Mouse (Mus musculus): ENCODE results near the gene Miga1. TPM values are rescaled to one million over a fixed set of nuclear protein-coding genes. Genes with fewer than 3 reads are reported as not detected.
"Not testable (repeated sequence)": the region's sequence is repeated elsewhere in the genome, so short reads cannot be mapped to it uniquely, and the experiment has no call there.

Gene Miga1
- polyA plus RNA-seq, 1 experiment = 50.7 TPM

DNA sequence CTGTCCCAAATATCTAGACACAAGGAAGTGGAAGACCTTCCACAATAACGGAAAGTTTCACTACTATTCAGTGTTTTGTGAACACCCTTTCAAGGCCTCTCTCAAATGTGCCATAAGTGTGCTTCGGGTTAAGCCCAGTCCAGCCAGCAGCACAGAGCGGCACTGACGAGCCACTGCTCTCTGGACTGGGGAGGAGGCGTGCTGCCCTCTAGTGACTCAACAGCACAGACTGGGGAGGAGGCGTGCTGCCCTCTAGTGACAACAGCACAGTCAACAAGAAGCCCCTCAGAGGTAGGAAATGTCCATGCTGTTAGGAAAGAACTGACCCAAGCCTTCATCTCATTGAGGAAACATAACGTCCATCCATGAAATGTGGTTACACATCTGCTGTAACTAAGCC is 24.6 kb downstream of the Miga1 start:
- TF ChIP-seq CTCF (IDR thresholded peaks at IDR 0.05; ENCODE audit: low read depth, low read length) = peak; percentile 100
- peak; percentile 64 for TF ChIP-seq EP300 (IDR thresholded peaks at IDR 0.05; ENCODE audit: insufficient read depth, low read depth, low read length)
- no peak for TF ChIP-seq POLR2A (IDR thresholded peaks at IDR 0.05; ENCODE audit: insufficient read depth, low read length)
- H3K9ac ChIP-seq (ENCODE audit: low read depth, poor library complexity, severe bottlenecking) = no peak overlapping the region
- no peaks in the 10 kb centered on the region for H3K9me3 ChIP-seq (replicated peaks; ENCODE audit: control insufficient read depth, insufficient read depth, low read length, poor library complexity, severe bottlenecking)
- no peak overlapping the region for H3K27ac ChIP-seq (ENCODE audit: insufficient read depth, low read length)
- no peaks in the 10 kb centered on the region for H3K36me3 ChIP-seq (ENCODE audit: control insufficient read depth, insufficient read depth, low read length, poor library complexity, severe bottlenecking)
- no peaks in the 10 kb centered on the region for H3K4me1 ChIP-seq (ENCODE audit: control insufficient read depth, insufficient read depth, low read length)
- no peaks in the 10 kb centered on the region for H3K27me3 ChIP-seq (ENCODE audit: control insufficient read depth, insufficient read depth, low read length, poor library complexity, severe bottlenecking)
- H3K4me3 ChIP-seq (ENCODE audit: low read depth, low read length) = no peak overlapping the region

DNA sequence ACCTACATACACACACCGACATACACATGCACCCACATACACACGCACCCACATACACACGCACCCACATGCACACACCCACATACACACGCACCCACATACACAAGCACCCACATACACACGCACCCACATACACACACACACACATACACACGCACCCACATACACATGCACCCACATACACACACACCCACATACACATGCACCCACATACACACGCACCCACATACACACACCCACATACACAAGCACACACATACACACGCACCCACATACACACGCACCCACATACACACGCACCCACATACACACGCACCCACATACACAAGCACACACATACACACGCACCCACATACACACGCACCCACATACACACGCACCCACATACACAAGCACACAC is 25.5 kb downstream of the Miga1 start:
- H3K9ac ChIP-seq (ENCODE audit: low read depth, poor library complexity, severe bottlenecking); H3K27me3 ChIP-seq (ENCODE audit: control insufficient read depth, insufficient read depth, low read length, poor library complexity, severe bottlenecking); H3K36me3 ChIP-seq (ENCODE audit: control insufficient read depth, insufficient read depth, low read length, poor library complexity, severe bottlenecking); H3K4me3 ChIP-seq (ENCODE audit: low read depth, low read length); H3K27ac ChIP-seq (ENCODE audit: insufficient read depth, low read length); H3K9me3 ChIP-seq (replicated peaks; ENCODE audit: control insufficient read depth, insufficient read depth, low read length, poor library complexity, severe bottlenecking); H3K4me1 ChIP-seq (ENCODE audit: control insufficient read depth, insufficient read depth, low read length): not testable (repeated sequence)

DNA sequence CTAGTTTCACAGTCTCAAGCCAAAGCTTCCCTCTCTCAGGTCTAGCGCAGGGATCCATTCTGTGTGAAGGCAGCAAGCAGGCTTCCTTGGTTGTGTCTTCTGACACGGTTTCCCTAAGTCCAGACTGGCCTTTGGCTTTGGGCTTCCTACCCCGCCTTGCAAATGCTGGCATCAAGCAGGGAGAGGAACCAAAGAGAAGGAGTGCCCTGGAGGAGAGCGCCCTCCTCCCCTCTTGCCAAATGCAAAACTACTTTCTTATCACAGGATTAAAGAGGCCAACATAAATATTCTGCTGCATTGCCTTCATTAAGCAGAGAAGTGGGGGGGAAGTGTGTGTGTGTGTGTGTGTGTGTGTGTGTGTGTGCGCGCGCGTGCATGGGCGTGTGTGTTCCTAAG is 31.0 kb downstream of the Miga1 start:
- H3K27ac ChIP-seq (ENCODE audit: insufficient read depth, low read length) = no peak overlapping the region
- no peaks in the 10 kb centered on the region for H3K4me1 ChIP-seq (ENCODE audit: control insufficient read depth, insufficient read depth, low read length)
- H3K27me3 ChIP-seq (ENCODE audit: control insufficient read depth, insufficient read depth, low read length, poor library complexity, severe bottlenecking) = no peaks in the 10 kb centered on the region
- H3K4me3 ChIP-seq (ENCODE audit: low read depth, low read length) = no peak overlapping the region
- no peak overlapping the region for H3K9ac ChIP-seq (ENCODE audit: low read depth, poor library complexity, severe bottlenecking)
- H3K9me3 ChIP-seq (replicated peaks; ENCODE audit: control insufficient read depth, insufficient read depth, low read length, poor library complexity, severe bottlenecking) = no peaks in the 10 kb centered on the region
- no peaks in the 10 kb centered on the region; the same call in 1 of the 2 replicates for H3K36me3 ChIP-seq (ENCODE audit: control insufficient read depth, insufficient read depth, low read length, poor library complexity, severe bottlenecking)
- TF ChIP-seq POLR2A (IDR thresholded peaks at IDR 0.05; ENCODE audit: insufficient read depth, low read length) = no peak
- TF ChIP-seq CTCF (IDR thresholded peaks at IDR 0.05; ENCODE audit: low read depth, low read length) = no peak
- TF ChIP-seq EP300 (IDR thresholded peaks at IDR 0.05; ENCODE audit: insufficient read depth, low read depth, low read length) = no peak

DNA sequence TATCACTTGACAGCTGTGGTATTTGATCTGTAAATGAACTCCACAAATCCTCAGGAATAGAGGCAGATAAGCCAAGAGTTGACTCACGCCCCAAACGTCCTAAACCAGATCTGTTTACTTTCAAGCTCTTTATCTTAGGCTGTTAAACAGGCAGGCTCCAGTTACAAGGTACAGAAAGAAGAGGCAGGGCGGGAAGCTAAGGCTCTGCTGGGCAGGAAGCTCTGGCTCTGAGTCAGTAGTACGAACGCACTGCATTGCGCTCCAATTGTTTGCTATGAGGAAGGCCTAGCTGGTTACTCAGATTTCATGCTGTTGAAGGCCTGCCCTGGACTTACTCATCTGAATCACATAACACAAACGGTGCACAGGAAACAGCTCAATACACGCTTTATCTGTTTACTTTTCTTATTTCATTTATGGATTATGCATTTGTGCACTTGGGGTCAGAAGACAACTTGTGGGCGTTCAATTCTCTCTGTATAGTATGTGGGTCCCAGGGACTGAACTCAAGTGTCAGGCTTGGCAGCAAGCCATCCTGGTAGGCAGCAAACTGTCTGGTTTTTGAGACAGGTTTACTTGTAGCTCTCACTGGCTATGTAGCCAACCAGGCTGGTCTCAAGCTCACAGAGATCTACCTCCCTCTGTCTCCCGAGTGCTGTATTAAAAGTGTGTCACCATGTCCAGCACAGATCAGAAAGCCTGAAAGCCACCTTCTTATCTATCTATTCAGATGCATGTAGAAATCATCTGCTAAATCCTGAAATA is 31.5 kb downstream of the Miga1 start:
- Histone ChIP-seq H3K27me3 (ENCODE audit: control insufficient read depth, insufficient read depth, low read length, poor library complexity, severe bottlenecking) (no peaks in the 10 kb centered on the region), H3K9ac (ENCODE audit: low read depth, poor library complexity, severe bottlenecking) (no peak overlapping the region)
- TF ChIP-seq EP300 (IDR thresholded peaks at IDR 0.05; ENCODE audit: insufficient read depth, low read depth, low read length) (no peak), POLR2A (IDR thresholded peaks at IDR 0.05; ENCODE audit: insufficient read depth, low read length) (no peak), CTCF (IDR thresholded peaks at IDR 0.05; ENCODE audit: low read depth, low read length) (no peak)

DNA sequence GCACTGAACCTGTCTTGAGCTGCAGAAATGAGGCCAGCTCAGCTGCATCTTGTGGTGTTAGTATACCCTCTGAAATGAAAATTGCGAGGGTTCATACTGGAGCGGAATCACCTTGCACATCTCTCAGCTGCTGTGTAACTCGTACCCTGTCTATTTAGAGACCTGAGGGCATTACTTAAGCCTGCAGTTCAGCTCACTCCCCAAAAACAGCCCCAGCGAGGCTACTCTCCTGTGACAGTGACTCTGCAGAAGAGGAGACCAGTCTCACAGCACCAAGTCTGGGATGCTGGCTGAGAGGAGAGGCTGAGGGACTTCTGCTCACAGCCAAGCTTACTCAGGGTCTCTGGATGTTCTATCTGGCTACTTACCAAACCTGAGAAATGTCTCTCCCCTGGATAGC is 34.2 kb downstream of the Miga1 start:
- Histone ChIP-seq H3K4me1 (ENCODE audit: control insufficient read depth, insufficient read depth, low read length) (no peaks in the 10 kb centered on the region), H3K9ac (ENCODE audit: low read depth, poor library complexity, severe bottlenecking) (no peak overlapping the region), H3K4me3 (ENCODE audit: low read depth, low read length) (no peak overlapping the region), H3K9me3 (replicated peaks; ENCODE audit: control insufficient read depth, insufficient read depth, low read length, poor library complexity, severe bottlenecking) (no peaks in the 10 kb centered on the region), H3K36me3 (ENCODE audit: control insufficient read depth, insufficient read depth, low read length, poor library complexity, severe bottlenecking) (no peaks in the 10 kb centered on the region; the same call in 1 of the 2 replicates), H3K27me3 (ENCODE audit: control insufficient read depth, insufficient read depth, low read length, poor library complexity, severe bottlenecking) (no peaks in the 10 kb centered on the region), H3K27ac (ENCODE audit: insufficient read depth, low read length) (no peak overlapping the region)
- no peak for TF ChIP-seq CTCF (IDR thresholded peaks at IDR 0.05; ENCODE audit: low read depth, low read length)
- TF ChIP-seq POLR2A (IDR thresholded peaks at IDR 0.05; ENCODE audit: insufficient read depth, low read length) = no peak
- no peak for TF ChIP-seq EP300 (IDR thresholded peaks at IDR 0.05; ENCODE audit: insufficient read depth, low read depth, low read length)

More for the DNA sequence above, 31.5 kb downstream of the Miga1 start:
- H3K27ac ChIP-seq (ENCODE audit: insufficient read depth, low read length) = no peak overlapping the region
- H3K4me1 ChIP-seq (ENCODE audit: control insufficient read depth, insufficient read depth, low read length) = no peaks in the 10 kb centered on the region
- H3K9me3 ChIP-seq (replicated peaks; ENCODE audit: control insufficient read depth, insufficient read depth, low read length, poor library complexity, severe bottlenecking) = no peaks in the 10 kb centered on the region
- H3K4me3 ChIP-seq (ENCODE audit: low read depth, low read length) = no peak overlapping the region
- H3K36me3 ChIP-seq (ENCODE audit: control insufficient read depth, insufficient read depth, low read length, poor library complexity, severe bottlenecking) = no peaks in the 10 kb centered on the region; the same call in 1 of the 2 replicates

DNA sequence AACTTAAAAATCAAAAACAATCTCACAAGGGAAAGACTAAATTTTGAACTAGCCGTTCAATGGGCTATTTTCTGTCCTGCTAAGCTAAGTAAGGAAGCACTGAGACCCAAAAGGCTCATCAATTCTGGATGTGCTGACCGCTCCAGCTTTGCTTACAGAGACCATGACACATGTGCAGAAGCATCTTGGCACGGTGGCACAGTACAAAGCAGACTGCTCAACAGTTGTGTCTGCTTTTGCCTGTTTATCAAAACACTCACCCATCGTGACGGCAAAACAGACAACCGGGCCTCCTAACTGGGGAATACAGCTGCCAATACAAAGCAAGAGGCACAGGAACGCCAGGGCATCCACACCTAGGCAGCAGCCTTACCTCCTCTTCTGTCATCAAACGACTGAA is 35.1 kb downstream of the Miga1 start:
- no peak overlapping the region for H3K4me3 ChIP-seq (ENCODE audit: low read depth, low read length)
- no peaks in the 10 kb centered on the region for H3K27me3 ChIP-seq (ENCODE audit: control insufficient read depth, insufficient read depth, low read length, poor library complexity, severe bottlenecking)
- no peak for TF ChIP-seq EP300 (IDR thresholded peaks at IDR 0.05; ENCODE audit: insufficient read depth, low read depth, low read length)
- no peak for TF ChIP-seq POLR2A (IDR thresholded peaks at IDR 0.05; ENCODE audit: insufficient read depth, low read length)
- TF ChIP-seq CTCF (IDR thresholded peaks at IDR 0.05; ENCODE audit: low read depth, low read length) = no peak
- H3K9me3 ChIP-seq (replicated peaks; ENCODE audit: control insufficient read depth, insufficient read depth, low read length, poor library complexity, severe bottlenecking) = no peaks in the 10 kb centered on the region
- no peak overlapping the region for H3K9ac ChIP-seq (ENCODE audit: low read depth, poor library complexity, severe bottlenecking)
- H3K36me3 ChIP-seq (ENCODE audit: control insufficient read depth, insufficient read depth, low read length, poor library complexity, severe bottlenecking) = no peaks in the 10 kb centered on the region; the same call in 1 of the 2 replicates
- H3K4me1 ChIP-seq (ENCODE audit: control insufficient read depth, insufficient read depth, low read length) = no peaks in the 10 kb centered on the region
- H3K27ac ChIP-seq (ENCODE audit: insufficient read depth, low read length) = no peak overlapping the region

Data from ES-Bruce4 (cell line).